Mouse (Mus musculus) erythroblast, embryonic 14.5 days (primary cell): ENCODE data around the gene Tenm4.

Experiments
- GATA1 ChIP-seq: IDR thresholded peaks from 2 replicates; pipeline ENCODE4 v1.6.1; 2012; ENCODE audit warnings: low read length, inconsistent platforms, mixed read lengths
- TAL1 ChIP-seq: IDR thresholded peaks from 3 replicates; pipeline ENCODE4 v1.6.1; 2012; ENCODE audit warnings: low read length, inconsistent platforms, mixed read lengths

DNA sequence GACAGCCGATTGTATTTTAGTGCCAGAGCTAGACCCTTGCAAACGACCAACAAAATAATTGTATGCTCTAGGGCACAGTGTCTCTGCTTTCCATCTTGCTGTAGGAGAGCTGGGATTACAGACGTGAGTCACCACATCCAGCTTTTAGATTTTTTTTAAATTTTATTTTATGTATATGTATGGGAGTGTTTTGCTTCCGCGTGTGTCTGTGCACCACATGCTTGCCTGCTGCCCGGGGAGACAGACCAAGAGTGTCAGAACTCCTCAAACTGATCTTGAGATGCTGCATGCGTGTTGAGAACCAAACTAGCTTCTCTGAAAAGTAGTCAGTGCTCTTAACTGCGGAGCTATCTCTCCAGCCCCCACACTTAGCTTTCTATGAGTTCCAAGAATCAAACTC, 336.0 kb downstream of the Tenm4 start:
- TF ChIP-seq GATA1: no peak
- TF ChIP-seq TAL1: no peak
